Mouse (Mus musculus) thymus, postnatal 10 days (tissue): ENCODE measurements at regions not wholly inside any gene's neighbourhood (a gene's known extent, or its start where the extent isn't known, plus 50 kb on each side); places are given as distances from the start of the nearest gene placed in this dataset.

Experiments used
- DNase-seq, 2 experiments: peaks; one replicate each; pipeline ENCODE4 v3.0.0; 2021; ENCODE audit warnings: low spot score in 2 of 2

DNA sequence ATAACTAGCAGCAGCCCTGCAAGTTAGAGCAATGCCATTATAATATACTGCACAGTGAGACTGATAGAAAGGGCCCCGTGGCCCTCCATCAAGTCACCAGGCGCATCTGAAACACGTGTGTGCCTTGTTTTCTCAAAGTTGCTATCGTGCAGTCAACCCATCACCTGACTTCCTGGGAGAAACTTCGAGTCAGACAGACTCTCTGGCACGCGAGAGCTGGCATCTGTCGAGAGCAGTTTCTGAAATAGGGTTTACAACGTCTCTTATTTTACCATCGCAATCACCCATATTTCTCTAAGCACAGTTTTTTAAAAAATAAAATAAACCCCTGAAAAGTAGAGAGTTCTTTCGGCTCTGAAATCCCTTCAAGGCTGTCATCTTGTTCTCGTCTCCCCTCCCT is 169.8 kb downstream of the 3110018I06Rik start:
- DNase-seq, result no peak

- no peak for DNase-seq
These were observed 170.4 kb downstream of the 3110018I06Rik start for GRCm38 (mm10) chr12:107658821-107659220.

DNA sequence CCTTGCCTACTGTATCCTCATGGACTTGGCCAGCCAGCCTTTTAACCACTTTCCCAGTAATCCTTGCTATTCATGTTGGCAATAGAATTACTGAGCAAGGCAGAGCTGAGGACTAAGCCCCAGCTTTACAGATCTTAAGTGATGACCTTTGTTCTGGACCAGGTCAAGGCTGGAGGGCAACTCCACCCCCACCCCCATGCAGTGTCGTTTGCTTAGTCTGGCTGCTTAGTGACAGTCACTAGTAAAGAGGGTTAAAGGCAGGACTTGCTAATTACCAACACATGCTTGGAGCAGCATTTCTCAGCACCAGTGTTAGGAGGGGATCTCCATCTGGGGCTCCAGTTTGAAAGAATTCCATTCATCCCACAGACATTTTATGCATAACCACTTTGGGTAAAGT is 174.2 kb downstream of the 3110018I06Rik start:
- DNase-seq, result no peak

GRCm38 (mm10) chr12:107667836-107668235 is 179.4 kb downstream of the 3110018I06Rik start:
- DNase-seq, result no peak

DNA sequence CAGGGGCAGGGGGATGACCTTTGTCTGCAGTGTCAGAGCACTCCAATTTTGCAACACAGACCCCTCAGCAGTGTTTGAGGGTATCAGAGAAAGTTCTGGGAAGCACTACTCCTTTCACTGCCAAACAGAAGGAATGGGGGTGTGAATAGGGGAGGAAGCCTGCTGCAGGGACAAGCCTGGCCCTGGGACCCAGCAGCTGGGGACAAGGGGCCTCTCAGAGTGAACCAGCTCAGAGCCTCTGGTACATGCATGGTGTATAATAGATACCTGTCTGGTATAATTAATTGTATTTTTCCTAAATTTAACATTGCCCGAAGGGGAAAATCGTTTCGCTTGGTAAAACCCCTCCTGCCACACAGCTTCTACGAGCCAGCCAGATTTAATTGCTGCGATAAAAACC is 180.6 kb downstream of the 3110018I06Rik start:
- no peak for DNase-seq

DNA sequence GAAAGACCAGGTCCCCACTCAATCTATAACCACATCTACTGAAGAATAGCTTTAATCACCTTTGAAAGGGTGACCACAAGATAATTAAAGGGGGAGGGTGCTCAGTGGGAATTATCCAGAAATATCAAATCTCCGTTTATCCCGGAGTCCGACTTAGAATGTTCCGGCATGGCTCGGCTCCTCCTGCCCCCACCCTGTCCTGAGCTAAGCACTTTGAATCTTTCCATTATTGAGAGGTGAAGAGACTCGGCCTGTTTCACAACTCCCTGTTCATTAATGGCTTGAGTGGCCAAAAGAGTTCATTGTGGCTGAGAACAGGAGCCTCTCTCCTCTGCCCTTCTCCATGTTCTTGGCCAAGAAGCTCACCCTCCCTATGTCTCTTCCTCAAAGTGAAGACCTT is 181.0 kb downstream of the 3110018I06Rik start:
- no peak for DNase-seq

- DNase-seq, result no peak
These were observed 181.5 kb downstream of the 3110018I06Rik start for GRCm38 (mm10) chr12:107669910-107670309.

DNA sequence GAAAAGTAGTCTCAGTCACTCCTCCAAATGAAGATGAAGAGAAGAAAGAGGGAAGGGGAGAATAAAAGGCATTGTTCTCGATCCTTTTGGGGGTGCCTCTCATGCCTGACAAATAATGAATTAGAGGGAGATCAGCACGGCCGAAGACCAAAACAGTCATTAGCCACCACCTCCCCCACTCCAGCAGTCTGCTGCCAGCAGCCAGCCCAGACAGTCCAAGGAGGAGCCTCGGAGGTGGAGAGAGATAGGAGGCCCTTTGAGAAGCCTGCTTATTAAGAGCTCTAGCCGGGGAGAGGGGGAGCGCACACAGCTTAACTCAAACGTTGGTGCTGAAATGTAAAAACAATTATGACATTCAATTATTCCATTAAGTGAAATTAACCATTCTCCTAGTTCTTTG is 188.6 kb downstream of the 3110018I06Rik start:
- no peak for DNase-seq

DNA sequence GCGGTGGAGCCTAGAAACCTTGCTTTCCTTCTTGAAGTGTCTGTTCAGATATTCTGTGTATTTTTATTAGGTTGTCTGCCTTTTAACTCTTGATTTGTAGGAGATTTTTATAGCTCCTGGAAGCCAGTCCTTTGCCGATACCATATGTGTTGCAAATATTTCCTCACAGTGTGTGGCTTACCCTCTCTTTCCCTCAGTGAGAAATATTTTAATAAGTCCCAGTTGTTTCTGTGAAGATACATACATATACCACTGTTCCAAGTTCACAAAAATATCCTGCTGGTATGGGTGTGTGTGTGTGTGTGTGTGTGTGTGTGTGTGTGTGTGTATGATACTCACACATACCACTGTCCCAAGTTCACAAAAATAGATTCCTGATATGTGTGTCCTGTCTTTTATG is 199.0 kb downstream of the 3110018I06Rik start:
- no peak for DNase-seq

GRCm38 (mm10) chr12:107689418-107689817 is 201.0 kb downstream of the 3110018I06Rik start:
- no peak for DNase-seq

GRCm38 (mm10) chr12:107690061-107690460 is 201.6 kb downstream of the 3110018I06Rik start:
- DNase-seq, result no peak

GRCm38 (mm10) chr12:107693693-107694092 is 205.3 kb downstream of the 3110018I06Rik start:
- DNase-seq, result no peak

GRCm38 (mm10) chr12:107695014-107695413 is 206.6 kb downstream of the 3110018I06Rik start:
- DNase-seq, result no peak

DNA sequence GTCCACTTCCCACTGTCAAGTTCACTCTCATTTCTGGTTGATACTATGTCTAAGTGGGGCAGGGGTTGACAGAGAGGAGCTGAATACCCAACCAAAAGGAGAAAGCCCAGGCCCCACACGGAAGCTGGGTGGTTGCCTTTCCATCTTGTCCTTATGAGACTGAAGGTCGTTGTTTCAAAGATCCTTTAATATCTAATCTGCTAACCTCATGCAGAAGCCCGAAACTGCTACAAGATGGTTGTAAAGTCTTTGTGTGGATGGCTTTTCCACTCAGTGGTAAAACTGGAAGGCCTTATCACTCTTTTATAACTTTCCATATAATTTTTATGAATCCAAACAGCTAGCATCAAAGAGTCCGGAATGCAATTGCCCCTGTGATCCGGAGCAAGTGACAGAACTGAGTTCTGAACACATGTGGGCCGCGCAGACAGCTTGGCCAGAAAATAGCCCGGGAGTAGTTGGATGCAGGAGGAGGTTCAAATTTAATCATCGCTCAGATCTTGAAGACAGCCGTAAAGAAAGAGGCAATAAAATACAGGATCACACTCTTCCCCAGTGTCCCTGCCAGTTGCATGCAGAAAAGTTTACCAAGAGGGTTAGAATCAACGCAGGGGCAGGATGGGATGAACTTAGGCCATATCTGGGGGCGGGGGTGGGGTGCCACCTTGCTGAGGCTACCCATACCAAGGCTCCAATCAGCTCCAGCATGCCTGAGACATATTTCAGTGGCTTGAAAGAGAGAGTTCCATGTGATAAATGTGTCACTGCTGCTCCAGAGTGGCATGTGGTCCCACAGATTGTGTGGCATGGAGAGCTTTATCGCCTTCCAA is 207.2 kb downstream of the 3110018I06Rik start:
- no peak for DNase-seq

GRCm38 (mm10) chr12:107700317-107700716 is 211.9 kb downstream of the 3110018I06Rik start:
- no peak for DNase-seq

DNA sequence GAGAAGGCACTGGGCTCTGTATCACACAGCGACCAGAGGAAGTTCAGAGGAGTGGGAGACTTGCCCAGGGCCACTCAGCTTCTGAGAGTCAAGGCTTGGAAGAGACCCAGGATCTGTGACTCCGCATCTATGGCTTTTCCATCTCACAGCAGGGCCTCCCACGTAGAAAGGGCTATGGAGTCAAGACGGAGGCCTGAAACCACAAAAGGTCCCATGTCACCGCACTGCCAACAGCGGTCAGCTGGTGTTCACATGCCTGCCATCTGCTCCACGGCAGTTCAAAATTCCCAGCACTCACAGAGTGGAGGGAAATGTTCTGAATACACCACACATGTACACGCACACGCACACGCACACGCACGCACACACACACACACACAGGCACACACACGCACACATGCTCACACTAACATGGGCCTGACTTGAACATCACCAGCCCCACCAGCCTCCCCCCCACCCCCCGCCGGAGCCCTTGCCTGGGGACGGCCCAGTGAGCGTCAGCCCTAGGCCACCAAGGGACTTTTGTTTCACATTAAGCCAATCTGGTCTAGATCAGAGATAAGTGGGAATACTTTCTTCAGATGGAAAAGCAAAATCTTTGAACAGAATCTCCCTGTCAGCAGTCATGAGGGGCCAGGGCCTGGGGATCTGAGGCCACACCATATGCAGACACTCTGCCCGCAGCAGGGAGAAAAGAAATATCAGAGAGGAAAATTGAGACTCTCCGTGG is 212.6 kb downstream of the 3110018I06Rik start:
- DNase-seq, result no peak

DNA sequence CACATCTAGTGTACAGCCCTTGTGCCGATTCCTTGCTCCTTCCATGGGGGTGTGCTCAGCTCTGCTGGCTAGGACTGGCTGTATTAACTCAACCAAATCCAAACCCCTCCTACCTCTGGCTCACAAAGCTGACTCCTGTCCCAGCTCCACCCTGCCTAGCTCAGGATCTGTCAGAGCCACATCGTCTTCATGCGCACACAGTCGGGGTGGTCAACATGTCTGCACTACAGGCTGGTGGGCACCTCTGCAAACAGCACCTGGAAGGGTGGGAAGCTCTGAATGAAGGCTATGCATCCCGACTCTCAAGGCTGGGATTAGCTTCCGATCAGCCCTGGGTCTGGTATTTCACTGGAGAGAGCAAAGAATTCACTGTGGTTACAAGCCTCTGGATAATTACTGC is 220.4 kb downstream of the 3110018I06Rik start:
- no peak for DNase-seq

DNA sequence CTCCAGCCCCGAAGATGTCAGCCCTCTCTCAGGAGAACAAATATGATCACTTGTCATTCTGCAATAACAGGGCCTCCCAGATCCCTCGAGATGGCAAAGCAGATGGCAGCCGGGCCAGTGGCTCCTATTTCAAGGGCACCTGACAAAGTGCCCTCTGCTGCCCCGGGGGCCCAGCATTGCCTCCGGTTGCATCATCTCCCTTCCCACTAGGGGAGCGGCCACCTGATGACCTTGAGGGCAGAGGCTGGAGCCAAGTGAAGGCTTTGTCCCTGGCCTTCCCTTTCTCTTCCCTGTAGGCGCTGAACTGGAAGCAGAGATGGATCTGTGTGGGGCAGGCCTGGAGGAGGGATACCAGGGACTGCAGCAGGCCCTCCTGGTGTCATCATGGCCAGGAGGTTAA is 222.6 kb downstream of the 3110018I06Rik start:
- DNase-seq, result no peak

DNA sequence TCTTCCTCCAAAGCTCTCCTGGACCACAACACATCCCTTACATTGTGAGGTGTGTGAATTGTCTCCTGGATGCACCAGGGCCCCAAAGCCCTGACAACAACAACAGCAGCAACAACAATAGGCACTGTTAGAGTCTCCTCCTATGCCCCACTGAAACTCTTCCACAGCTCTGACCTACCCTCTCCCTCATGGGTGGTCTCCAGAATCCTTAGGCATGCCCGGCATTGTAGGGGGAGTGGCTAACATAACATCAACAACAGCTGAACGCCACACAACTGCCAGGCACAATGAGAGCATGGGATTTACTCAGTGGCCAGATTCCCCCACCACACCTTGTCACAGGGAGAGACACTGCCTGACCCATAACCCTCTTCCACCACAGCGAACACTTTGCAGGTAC is 223.2 kb downstream of the 3110018I06Rik start:
- no peak for DNase-seq

GRCm38 (mm10) chr12:107713191-107713590 is 224.8 kb downstream of the 3110018I06Rik start:
- DNase-seq, result no peak

- no peak for DNase-seq
These were observed 226.4 kb downstream of the 3110018I06Rik start for GRCm38 (mm10) chr12:107714846-107715245.

- DNase-seq, result no peak
These were observed 227.4 kb downstream of the 3110018I06Rik start for GRCm38 (mm10) chr12:107715871-107716270.

GRCm38 (mm10) chr12:107720941-107721340 is 232.5 kb downstream of the 3110018I06Rik start:
- no peak for DNase-seq
